Mouse (Mus musculus): ENCODE measurements around the gene Kif26b.

The Kif26b gene

DNA sequence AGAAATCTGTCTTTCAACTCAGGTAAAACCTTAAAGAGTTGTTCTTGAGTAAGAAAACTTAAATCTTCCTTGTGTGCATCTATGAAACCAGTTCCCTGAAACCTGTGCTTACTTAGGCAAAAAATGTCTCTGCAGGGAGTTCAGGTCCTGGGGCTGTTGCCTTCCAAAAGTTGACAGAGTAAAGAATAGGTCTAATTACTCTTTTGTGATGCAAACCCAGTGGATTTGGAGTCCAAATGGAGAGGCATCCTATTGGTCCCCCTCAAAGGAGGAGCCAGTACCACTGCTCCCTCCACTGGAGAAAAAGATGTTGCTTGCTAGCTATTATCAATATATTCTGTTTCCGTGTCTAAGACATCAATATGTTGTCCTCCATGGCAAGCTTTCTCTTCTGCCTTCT is 321.6 kb downstream of the Kif26b start:
- H3K27me3 ChIP-seq (ENCODE audit: control insufficient read depth, insufficient read depth, low read length, poor library complexity, severe bottlenecking), result no peaks in the 10 kb centered on the region
- no peaks in the 10 kb centered on the region for H3K36me3 ChIP-seq (ENCODE audit: control insufficient read depth, insufficient read depth, low read length, poor library complexity, severe bottlenecking)
- no peak for DNase-seq (ENCODE audit: low read depth, low spot score)

DNA sequence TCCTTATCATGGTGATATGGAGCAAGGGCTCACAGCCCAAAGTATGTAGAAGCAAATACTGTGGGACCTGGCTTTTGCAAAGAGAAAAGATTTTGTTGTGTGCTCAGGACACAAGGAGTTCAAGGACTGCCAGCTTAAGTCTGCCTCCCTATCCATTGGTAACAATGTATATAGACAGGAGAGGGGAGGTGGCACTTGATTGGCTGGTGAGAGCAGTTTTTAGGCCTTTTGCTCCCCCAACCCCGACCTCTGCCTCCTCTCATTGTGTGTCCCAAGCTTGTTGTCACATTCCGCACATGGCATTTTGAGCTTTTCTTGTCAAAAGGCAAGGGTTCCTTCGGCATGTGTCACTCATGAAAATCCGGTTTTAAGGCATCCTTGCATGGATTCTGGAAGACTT is 326.0 kb downstream of the Kif26b start:
- H3K36me3 ChIP-seq (ENCODE audit: control insufficient read depth, insufficient read depth, low read length, poor library complexity, severe bottlenecking), result no peaks in the 10 kb centered on the region
- H3K27me3 ChIP-seq (ENCODE audit: control insufficient read depth, insufficient read depth, low read length, poor library complexity, severe bottlenecking), result no peaks in the 10 kb centered on the region
- no peak for DNase-seq (ENCODE audit: low read depth, low spot score)

- H3K36me3 ChIP-seq (ENCODE audit: control insufficient read depth, insufficient read depth, low read length, poor library complexity, severe bottlenecking), result no peaks in the 10 kb centered on the region
- DNase-seq (ENCODE audit: low read depth, low spot score), result no peak
- no peaks in the 10 kb centered on the region for H3K27me3 ChIP-seq (ENCODE audit: control insufficient read depth, insufficient read depth, low read length, poor library complexity, severe bottlenecking)
Observed at GRCm38 (mm10) chr1:178855974-178856373, 327.0 kb downstream of the Kif26b start.

DNA sequence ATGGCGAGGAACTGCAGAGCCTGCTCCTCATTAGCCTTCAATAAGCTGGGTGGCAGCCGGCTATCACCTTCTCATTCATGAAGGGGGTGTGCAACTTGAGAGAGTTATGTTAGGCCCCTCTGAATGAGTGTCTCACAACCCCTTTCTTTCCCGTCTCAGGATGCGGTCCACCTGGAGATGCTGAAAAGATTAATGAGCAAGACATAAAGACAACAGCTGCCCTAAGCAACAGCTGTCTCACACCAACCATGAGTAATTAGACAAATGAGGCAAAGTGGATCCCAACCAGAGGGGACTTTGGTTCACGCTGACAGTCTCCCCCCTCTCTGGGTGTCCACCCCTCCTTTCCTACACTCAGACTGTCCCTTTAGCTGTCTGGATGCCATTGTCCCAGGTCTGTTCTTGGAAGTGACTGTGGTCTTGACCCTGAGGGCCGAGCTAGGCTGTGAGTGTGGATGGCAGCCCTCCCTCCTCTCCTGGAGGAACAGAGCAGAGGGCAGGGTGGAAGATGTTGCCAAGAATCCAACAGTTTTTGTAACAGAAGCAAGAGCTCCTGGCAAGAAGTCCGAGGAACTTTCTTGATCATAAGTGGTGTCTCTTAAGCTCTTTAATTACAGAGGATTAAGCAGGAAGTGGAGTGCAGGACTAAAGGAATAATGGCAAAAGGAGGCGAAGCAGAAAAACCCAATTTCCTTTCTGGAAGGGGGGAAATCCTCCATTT is 331.9 kb downstream of the Kif26b start:
- DNase-seq (ENCODE audit: low read depth, low spot score), result no peak
- Histone ChIP-seq H3K27me3 (ENCODE audit: control insufficient read depth, insufficient read depth, low read length, poor library complexity, severe bottlenecking) (no peaks in the 10 kb centered on the region), H3K36me3 (ENCODE audit: control insufficient read depth, insufficient read depth, low read length, poor library complexity, severe bottlenecking) (no peaks in the 10 kb centered on the region)

DNA sequence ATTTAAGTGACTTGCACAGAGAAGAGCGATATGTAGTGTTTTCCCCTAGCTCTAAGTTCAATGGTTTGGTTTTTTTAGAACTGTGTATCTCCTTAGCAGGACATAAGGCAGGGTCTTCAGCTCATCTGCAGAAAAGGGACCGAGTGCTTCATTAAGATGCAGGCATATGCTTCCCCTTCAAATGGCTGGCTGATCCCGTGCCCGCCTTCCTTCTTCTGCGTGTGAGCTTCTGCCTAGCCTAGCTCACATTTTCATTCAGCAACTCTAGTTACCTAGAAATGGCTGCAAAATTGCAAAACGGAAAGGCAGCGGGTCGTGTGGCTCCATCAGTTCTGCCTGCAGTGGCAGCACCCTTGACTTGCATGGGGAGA is 332.5 kb downstream of the Kif26b start:
- DNase-seq (ENCODE audit: low read depth, low spot score), result no peak
- Histone ChIP-seq H3K27me3 (ENCODE audit: control insufficient read depth, insufficient read depth, low read length, poor library complexity, severe bottlenecking) (no peaks in the 10 kb centered on the region), H3K36me3 (ENCODE audit: control insufficient read depth, insufficient read depth, low read length, poor library complexity, severe bottlenecking) (no peaks in the 10 kb centered on the region)

DNA sequence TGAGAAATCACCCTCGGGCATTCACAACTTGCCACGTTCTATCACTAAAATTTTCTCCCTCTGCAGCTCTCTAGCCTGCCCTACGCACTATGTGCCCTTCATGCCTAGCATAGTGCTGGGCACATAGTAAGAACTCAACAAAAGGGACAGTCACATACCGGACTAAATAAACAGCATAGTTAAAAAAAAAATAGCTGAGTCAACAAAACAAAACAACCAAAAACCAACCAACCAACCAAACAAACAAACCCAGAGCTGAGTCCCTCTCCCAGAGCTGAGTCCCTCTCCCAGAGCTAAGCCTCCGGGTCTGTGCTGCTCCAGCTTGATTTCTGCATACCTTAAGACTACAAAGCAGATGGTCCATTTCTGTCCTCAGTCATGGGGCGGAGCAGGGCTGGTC is 334.8 kb downstream of the Kif26b start:
- Histone ChIP-seq H3K36me3 (ENCODE audit: control insufficient read depth, insufficient read depth, low read length, poor library complexity, severe bottlenecking) (no peaks in the 10 kb centered on the region), H3K27me3 (ENCODE audit: control insufficient read depth, insufficient read depth, low read length, poor library complexity, severe bottlenecking) (no peaks in the 10 kb centered on the region)
- DNase-seq (ENCODE audit: low read depth, low spot score), result no peak

DNA sequence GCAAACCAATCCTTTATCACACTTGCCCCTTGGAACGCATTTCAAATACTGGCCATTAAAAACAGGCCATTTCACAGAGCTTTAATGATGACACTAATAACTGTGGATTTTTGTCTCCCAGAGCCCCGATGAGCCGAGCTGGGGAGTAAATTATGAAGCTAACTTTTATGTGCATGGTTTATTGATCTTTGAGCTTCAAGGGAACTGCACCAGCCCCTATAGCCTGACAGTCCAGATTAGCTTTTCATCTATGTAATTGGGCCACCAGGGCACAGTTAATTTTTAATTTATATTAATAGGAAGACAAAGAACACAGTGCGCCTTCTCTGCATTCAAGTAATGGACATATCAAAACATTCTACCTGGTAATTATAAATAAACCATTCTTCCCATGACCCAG is 335.4 kb downstream of the Kif26b start:
- H3K27me3 ChIP-seq (ENCODE audit: control insufficient read depth, insufficient read depth, low read length, poor library complexity, severe bottlenecking), result no peaks in the 10 kb centered on the region

GRCm38 (mm10) chr1:178866757-178867156 is 337.8 kb downstream of the Kif26b start:
- DNase-seq (ENCODE audit: low read depth, low spot score), result no peak
- H3K36me3 ChIP-seq (ENCODE audit: control insufficient read depth, insufficient read depth, low read length, poor library complexity, severe bottlenecking), result no peaks in the 10 kb centered on the region
- H3K27me3 ChIP-seq (ENCODE audit: control insufficient read depth, insufficient read depth, low read length, poor library complexity, severe bottlenecking), result no peaks in the 10 kb centered on the region

More for the DNA sequence above, 335.4 kb downstream of the Kif26b start:
- DNase-seq (ENCODE audit: low read depth, low spot score), result no peak
- H3K36me3 ChIP-seq (ENCODE audit: control insufficient read depth, insufficient read depth, low read length, poor library complexity, severe bottlenecking), result no peaks in the 10 kb centered on the region

DNA sequence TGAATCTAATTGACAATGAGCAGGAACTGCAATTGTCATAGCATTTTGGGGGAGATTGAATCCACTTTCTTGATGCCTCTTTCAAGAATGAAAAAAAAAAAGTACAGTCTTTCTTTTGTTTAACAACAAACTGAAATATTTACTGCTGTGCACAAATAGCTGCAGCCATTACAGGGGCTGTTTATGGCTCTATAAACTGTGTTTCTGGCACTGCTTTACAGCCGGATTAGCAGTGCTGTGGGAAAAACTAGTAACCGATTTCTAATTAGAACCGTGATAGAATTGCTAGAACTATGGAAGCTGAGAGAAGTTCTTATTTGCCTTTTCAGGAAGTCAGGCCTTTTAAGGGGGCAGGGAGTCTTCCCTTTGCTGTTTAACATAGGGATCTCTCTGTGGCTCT is 342.1 kb downstream of the Kif26b start:
- Histone ChIP-seq H3K27me3 (ENCODE audit: control insufficient read depth, insufficient read depth, low read length, poor library complexity, severe bottlenecking) (no peaks in the 10 kb centered on the region), H3K36me3 (ENCODE audit: control insufficient read depth, insufficient read depth, low read length, poor library complexity, severe bottlenecking) (no peaks in the 10 kb centered on the region)
- DNase-seq (ENCODE audit: low read depth, low spot score), result no peak

GRCm38 (mm10) chr1:178876926-178877325 is 348.0 kb downstream of the Kif26b start:
- no peak for DNase-seq (ENCODE audit: low read depth, low spot score)
- H3K27me3 ChIP-seq (ENCODE audit: control insufficient read depth, insufficient read depth, low read length, poor library complexity, severe bottlenecking), result no peaks in the 10 kb centered on the region
- no peaks in the 10 kb centered on the region for H3K36me3 ChIP-seq (ENCODE audit: control insufficient read depth, insufficient read depth, low read length, poor library complexity, severe bottlenecking)

DNA sequence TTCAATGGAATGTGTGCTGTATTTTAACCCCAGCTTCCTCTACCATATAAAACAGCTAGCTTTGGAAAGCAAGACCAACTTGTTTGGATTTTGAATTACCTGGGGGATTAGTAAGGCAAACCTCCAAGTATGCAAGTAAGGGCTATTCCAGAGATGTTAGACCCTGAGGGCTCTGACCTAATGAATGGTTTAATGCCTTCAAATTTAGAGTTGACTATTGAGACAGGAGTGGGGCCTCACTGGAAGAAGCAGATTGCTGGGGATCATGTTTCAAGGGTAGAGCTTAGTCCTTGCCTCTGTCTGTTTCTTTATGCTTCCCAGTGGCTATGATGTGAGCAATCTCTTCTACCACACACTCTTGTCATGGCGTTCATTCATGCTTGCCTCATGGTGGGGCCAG is 349.8 kb downstream of the Kif26b start:
- DNase-seq (ENCODE audit: low read depth, low spot score), result no peak
- Histone ChIP-seq H3K36me3 (ENCODE audit: control insufficient read depth, insufficient read depth, low read length, poor library complexity, severe bottlenecking) (no peaks in the 10 kb centered on the region), H3K27me3 (ENCODE audit: control insufficient read depth, insufficient read depth, low read length, poor library complexity, severe bottlenecking) (no peaks in the 10 kb centered on the region)

DNA sequence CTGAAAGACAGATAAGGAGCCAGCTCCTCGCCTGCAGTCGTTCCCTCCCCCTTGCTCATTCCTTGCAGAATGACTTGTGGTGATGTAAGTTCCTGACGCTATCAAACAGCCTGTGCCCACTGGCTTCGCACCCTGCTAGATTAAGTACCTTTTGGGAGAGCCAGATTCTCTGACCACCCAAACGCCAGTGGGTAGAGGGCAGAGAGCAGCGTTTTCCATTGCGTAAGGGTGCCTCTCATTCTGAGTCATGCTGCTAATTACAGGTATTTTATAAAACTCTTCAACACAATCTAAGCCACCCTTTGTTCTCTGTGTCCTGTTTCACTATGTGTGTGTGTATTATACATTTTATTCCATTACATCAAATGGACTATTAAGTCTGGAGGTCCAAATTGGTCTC is 352.0 kb downstream of the Kif26b start:
- DNase-seq (ENCODE audit: low read depth, low spot score), result no peak
- H3K27me3 ChIP-seq (ENCODE audit: control insufficient read depth, insufficient read depth, low read length, poor library complexity, severe bottlenecking), result no peaks in the 10 kb centered on the region
- no peaks in the 10 kb centered on the region for H3K36me3 ChIP-seq (ENCODE audit: control insufficient read depth, insufficient read depth, low read length, poor library complexity, severe bottlenecking)

DNA sequence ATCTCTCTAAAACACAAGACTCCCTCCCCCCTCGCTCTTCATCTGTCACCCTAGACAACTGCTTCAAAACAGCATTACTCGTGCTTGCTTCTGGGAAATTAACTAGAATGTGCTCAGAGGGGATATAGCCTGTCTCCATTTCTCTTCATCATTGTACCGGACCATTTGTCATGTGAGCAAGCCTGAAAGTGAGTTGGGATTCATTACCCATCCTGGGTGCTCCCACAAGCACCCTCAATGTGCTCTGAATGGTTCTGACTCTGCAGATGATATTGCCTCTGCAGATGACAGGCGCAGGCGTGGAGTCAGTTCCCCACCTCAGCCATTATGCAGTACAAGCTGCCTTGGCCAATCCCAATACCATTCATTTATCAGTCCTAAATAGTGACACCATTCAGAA is 357.7 kb downstream of the Kif26b start:
- Histone ChIP-seq H3K27me3 (ENCODE audit: control insufficient read depth, insufficient read depth, low read length, poor library complexity, severe bottlenecking) (no peaks in the 10 kb centered on the region), H3K36me3 (ENCODE audit: control insufficient read depth, insufficient read depth, low read length, poor library complexity, severe bottlenecking) (no peaks in the 10 kb centered on the region)
- DNase-seq (ENCODE audit: low read depth, low spot score), result no peak

DNA sequence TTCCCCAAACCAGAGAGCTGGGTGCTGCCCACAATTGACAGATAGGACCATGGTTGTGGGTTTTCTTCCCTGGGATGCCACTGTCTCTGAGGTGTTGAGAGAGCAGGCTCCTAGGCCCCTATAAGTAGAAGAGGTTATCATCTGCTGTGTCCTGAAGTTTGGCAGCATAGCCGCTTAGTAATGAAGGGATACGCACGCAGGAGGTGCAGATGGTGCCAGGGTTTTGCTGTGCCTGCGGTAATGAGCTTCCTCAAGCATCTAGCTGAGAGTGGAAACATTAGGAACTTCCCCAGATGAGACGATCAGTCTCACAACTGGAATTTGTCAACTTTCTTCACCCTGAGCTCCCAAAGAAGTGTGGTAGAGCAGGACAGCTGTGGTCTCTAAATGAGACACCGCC is 363.5 kb downstream of the Kif26b start:
- no peak for DNase-seq (ENCODE audit: low read depth, low spot score)
- no peaks in the 10 kb centered on the region for H3K27me3 ChIP-seq (ENCODE audit: control insufficient read depth, insufficient read depth, low read length, poor library complexity, severe bottlenecking)
- H3K36me3 ChIP-seq (ENCODE audit: control insufficient read depth, insufficient read depth, low read length, poor library complexity, severe bottlenecking), result no peaks in the 10 kb centered on the region

DNA sequence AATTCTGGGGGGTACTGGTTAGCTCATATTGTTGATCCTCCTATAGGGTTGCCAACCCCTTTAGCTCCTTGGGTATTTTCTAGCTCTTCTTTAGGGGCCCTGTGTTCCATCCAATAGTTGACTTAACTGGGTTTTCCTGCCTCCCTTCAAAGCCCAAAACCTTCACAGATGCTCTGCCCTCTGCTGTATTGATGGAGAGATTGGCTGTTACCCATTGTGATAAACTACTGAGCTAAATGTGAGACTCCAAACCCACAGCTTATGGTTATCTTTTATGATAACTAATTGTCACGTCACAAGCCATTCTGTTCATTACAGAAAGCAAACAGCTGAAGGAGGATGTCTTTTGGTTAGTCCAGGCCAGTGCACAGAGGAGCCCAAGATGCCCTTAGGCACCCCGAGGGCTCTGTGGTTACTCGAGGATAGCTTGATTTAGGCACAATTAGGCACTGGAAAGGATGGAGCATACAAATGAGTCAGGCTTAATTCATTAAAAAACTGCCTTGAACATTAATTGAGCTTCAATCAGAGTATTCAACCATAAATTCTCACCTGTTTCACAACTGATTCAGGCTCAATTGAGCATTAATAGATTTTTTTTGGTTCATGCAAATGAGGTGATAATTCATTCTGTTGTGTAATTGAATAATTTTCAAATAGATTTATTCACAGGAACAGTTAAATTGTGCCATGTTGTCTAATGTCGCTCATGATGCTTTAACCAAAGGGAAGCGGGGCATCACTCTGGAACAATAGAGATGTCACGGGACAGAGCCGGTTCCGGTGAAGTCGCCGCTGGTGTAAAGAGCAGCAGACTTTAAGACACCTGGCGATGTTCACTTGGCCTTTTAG is 364.5 kb downstream of the Kif26b start:
- DNase-seq (ENCODE audit: low read depth, low spot score), result no peak
- Histone ChIP-seq H3K36me3 (ENCODE audit: control insufficient read depth, insufficient read depth, low read length, poor library complexity, severe bottlenecking) (no peaks in the 10 kb centered on the region), H3K27me3 (ENCODE audit: control insufficient read depth, insufficient read depth, low read length, poor library complexity, severe bottlenecking) (no peaks in the 10 kb centered on the region)

Measured in splenic B cell, adult 2 months (primary cell).